Mouse (Mus musculus) CH12.LX (cell line): ENCODE measurements at regions not wholly inside any gene's neighbourhood (a gene's known extent, or its start where the extent isn't known, plus 50 kb on each side); places are given as distances from the start of the nearest gene placed in this dataset.

Experiments
- CHD1 ChIP-seq: IDR thresholded peaks from 2 replicates; pipeline ENCODE4 v1.6.1; 2012; ENCODE audit warnings: low read depth, low read length, improper control_type of control experiment, inconsistent platforms
- CTCF ChIP-seq, 2 experiments: IDR thresholded peaks in 1 of 2; conservative IDR thresholded peaks in 1 of 2; 2 replicates each; pipeline ENCODE4 v1.5.1; 2011 to 2012; ENCODE audit warnings: low read depth in 2 of 2, low read length in 2 of 2, improper control_type of control experiment in 1 of 2, inconsistent platforms in 1 of 2, mild to moderate bottlenecking in 1 of 2, moderate library complexity in 1 of 2
- E2F4 ChIP-seq: IDR thresholded peaks from 2 replicates; pipeline ENCODE4 v1.6.1; 2011; ENCODE audit warnings: low read depth, low read length, improper control_type of control experiment; ENCODE audit not compliant: insufficient replicate concordance
- EP300 ChIP-seq: IDR thresholded peaks from 2 replicates; pipeline ENCODE4 v1.6.1; 2011; ENCODE audit warnings: low read length, improper control_type of control experiment
- HCFC1 ChIP-seq: IDR thresholded peaks from 2 replicates; pipeline ENCODE4 v1.6.1; 2012; ENCODE audit warnings: low read depth, mild to moderate bottlenecking, inconsistent platforms, low read length, improper control_type of control experiment
- JUND ChIP-seq: conservative IDR thresholded peaks from 2 replicates; pipeline ENCODE4 v1.6.1; 2011; ENCODE audit warnings: low read depth, low read length, improper control_type of control experiment
- MAFK ChIP-seq: IDR thresholded peaks from 2 replicates; pipeline ENCODE4 v1.6.1; 2011; ENCODE audit warnings: low read length, improper control_type of control experiment; ENCODE audit not compliant: insufficient replicate concordance
- NELFE ChIP-seq: IDR thresholded peaks from 2 replicates; pipeline ENCODE4 v1.6.1; 2011; ENCODE audit warnings: low read depth, low read length, improper control_type of control experiment
- PAX5 ChIP-seq: IDR thresholded peaks from 2 replicates; pipeline ENCODE4 v1.6.1; 2012; ENCODE audit warnings: low read length, inconsistent platforms, mixed read lengths
- POLR2A ChIP-seq: IDR thresholded peaks from 2 replicates; pipeline ENCODE4 v1.6.1; 2011; ENCODE audit warnings: low read depth, mild to moderate bottlenecking, improper control_type of control experiment, low read length
- POLR2AphosphoS2 ChIP-seq: IDR thresholded peaks from 2 replicates; pipeline ENCODE4 v1.6.1; 2011; ENCODE audit warnings: low read depth, low read length, improper control_type of control experiment
- TCF12 ChIP-seq: IDR thresholded peaks from 2 replicates; pipeline ENCODE4 v1.6.1; 2014; ENCODE audit warnings: low read depth, mild to moderate bottlenecking, inconsistent platforms, low read length, improper control_type of control experiment
- USF2 ChIP-seq: conservative IDR thresholded peaks from 2 replicates; pipeline ENCODE4 v1.6.1; 2011; ENCODE audit warnings: low read depth, low read length, improper control_type of control experiment
- ZKSCAN1 ChIP-seq: IDR thresholded peaks from 2 replicates; pipeline ENCODE4 v1.6.1; 2012; ENCODE audit warnings: low read depth, inconsistent platforms, low read length, improper control_type of control experiment, borderline replicate concordance

GRCm38 (mm10) chr12:77642336-77642735, 404.4 kb downstream of the Fut8 start:
- TF ChIP-seq PAX5 (no peak), TCF12 (no peak), CTCF (conservative IDR thresholded peaks at IDR 0.05 in 1 of 2, IDR thresholded peaks at IDR 0.05 in 1 of 2; ENCODE audit: low read depth in 2 of 2, low read length in 2 of 2) (no peak), POLR2AphosphoS2 (no peak), CHD1 (no peak), ZKSCAN1 (no peak), USF2 (no peak), POLR2A (no peak), E2F4 (no peak), MAFK (no peak), EP300 (no peak), NELFE (no peak), JUND (no peak), HCFC1 (no peak)
